Mouse (Mus musculus): Measurements from ENCODE around the gene Glt1d1. TPM values are rescaled to one million over a fixed set of nuclear protein-coding genes. Genes with fewer than 3 reads are reported as not detected.

Gene Glt1d1
- 0.17 TPM in 1 of 2 replicates, not detected in the other for polyA plus RNA-seq (2012; ENCODE audit: insufficient read depth, low replicate concordance)

DNA sequence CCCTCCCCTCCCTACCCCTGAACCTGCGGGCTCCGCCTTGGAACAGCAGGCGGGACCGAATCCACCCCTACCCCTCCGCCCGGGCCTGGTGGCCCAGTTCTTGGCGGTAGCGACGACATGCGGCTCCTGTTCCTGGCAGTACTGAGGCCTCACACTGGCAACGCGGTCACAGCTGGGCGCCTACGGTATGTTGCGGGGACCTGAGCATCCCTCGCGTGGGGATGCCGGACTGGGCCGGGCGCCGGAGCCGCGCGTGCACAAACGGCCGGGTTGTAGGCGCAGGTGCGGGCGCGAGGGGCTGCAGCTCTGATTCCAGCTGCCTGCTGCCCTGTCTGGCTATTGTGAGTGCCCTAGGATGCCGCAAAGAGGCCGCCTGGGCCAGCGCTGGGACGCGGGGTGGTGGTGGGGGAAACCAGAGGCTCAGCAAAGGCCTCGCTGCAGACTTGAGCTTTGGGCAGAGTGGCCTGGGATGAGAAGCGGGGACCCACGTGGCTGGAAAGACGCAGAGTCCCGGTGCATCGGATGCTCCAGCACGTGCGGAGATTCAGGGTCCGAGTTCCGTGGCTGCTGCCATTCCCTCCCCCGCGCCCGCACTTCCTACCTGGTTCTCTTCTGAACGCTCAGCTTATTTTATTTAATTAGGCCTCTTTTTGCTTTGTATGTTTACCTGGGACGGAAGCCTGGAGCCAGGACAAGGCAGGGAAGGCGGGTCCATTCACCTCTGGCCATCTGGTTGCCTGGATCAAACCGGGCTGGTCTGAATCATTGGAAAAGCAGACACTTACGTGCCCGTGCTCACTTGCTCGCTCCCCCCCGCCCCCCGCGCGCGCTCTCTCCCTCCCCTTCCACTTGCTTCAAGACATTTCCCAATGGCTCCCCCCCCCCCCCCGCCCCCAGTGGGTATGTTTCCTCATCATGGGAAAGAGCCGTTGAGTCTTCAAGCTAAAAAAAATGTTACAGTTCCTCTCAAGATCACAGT, at the start of gene Glt1d1, which contains the start of gene Slc15a4:
Gene Glt1d1, plus strand, starts transcription at position 96 of the 979 bp plus-strand sequence.
Gene Slc15a4, minus strand, starts transcription at position 731 of the 979 bp plus-strand sequence.
- peaks cover 31% of the 10 kb centered on the region for H3K9me3 ChIP-seq

DNA sequence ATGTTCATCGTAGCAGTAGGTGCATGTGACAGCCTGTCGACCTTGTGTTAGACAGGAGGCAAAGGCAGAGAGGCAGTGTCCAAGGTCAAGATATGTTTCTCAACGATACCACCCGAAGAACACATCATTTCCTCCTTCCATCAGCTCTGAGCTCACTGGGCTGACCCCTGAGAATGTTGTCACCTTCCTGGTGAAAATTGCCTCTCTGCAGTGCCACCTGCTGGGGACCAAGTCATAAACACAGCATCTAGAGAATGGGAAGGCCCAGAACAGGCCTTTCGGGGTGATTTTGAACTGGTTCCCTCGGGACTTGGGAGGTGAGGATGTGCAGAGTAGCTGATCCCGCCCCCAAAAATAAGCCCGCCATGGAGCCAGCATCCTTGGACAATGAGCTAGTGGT, 48.4 kb upstream of the Glt1d1 start:
- Histone ChIP-seq H3K36me3 (replicated peaks; ENCODE audit: low read length) (no peaks in the 10 kb centered on the region), H3K4me3 (replicated peaks) (peak overlapping the region; percentile 53), H3K4me1 (peaks cover 22% of the 10 kb centered on the region), H3K27me3 (replicated peaks) (peaks cover 4% of the 10 kb centered on the region), H3K9me3 (peaks cover 11% of the 10 kb centered on the region; the same call in 1 of the 2 replicates)
- TF ChIP-seq FLI1 (IDR thresholded peaks at IDR 0.05; ENCODE audit: low read length) (no peak), GATA1 (IDR thresholded peaks at IDR 0.05; ENCODE audit: borderline replicate concordance, low read length) (no peak)

More for the DNA sequence above, at the start of gene Glt1d1, which contains the start of gene Slc15a4:
- Histone ChIP-seq H3K4me1 (peaks cover 7% of the 10 kb centered on the region; the same call in 1 of the 2 replicates), H3K4me3 (replicated peaks) (peak within 1 kb of the TSS; percentile 79), H3K36me3 (replicated peaks; ENCODE audit: low read length) (no peaks in the 10 kb centered on the region), H3K27me3 (replicated peaks) (peaks cover 36% of the 10 kb centered on the region)
- TF ChIP-seq GATA1 (IDR thresholded peaks at IDR 0.05; ENCODE audit: borderline replicate concordance, low read length) (no peak), FLI1 (IDR thresholded peaks at IDR 0.05; ENCODE audit: low read length) (no peak)

DNA sequence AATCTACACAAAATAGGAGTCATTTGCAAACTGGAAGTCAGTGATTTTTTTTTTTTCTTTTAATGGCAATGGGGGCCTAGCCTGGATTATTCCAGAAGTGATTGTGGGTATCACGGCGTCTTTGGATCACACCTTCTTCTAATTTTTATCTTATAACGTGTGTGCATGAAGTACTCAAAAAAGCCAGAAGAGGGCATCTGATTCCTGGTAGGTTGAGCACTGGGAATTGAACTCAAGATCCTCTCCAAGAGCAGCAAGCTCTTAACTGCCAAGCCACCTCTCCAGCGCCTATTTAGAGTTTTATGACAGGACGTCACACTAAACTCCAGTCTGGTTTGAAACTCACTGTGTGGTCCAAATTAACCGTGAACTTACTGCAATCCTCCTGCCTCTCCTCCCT, 44.2 kb upstream of the Glt1d1 start:
- Histone ChIP-seq H3K9me3 (peaks cover 11% of the 10 kb centered on the region; the same call in 1 of the 2 replicates), H3K36me3 (replicated peaks; ENCODE audit: low read length) (peaks cover 32% of the 10 kb centered on the region), H3K4me1 (peaks cover 24% of the 10 kb centered on the region), H3K27me3 (replicated peaks) (no peaks in the 10 kb centered on the region), H3K4me3 (replicated peaks) (no peak overlapping the region)
- no peak for TF ChIP-seq FLI1 (IDR thresholded peaks at IDR 0.05; ENCODE audit: low read length)
- TF ChIP-seq GATA1 (IDR thresholded peaks at IDR 0.05; ENCODE audit: borderline replicate concordance, low read length), result no peak

DNA sequence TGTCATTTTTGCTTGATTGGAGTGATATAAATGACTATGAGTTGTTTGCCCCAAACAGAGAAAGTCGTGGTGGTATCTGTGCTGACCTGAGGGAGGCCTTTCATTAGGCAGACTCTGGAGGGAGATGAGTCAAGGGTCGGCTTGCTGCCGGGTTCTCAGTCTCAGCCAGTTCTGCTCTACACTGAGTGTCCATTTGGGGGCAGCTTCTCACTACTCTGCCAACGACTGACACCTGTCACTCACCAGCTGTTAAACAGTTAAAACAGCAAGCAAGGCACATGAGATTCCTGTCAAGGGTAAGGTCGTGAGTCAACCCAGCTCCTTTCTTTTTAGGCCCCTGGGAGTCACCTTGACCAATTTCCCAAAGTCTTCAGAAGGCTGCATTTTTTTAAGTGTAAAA, 39.7 kb upstream of the Glt1d1 start:
- no peaks in the 10 kb centered on the region for H3K9me3 ChIP-seq
- TF ChIP-seq GATA1 (IDR thresholded peaks at IDR 0.05; ENCODE audit: borderline replicate concordance, low read length) (no peak), FLI1 (IDR thresholded peaks at IDR 0.05; ENCODE audit: low read length) (no peak)
- H3K4me1 ChIP-seq, result peaks cover 32% of the 10 kb centered on the region
- no peak overlapping the region for H3K4me3 ChIP-seq (replicated peaks)
- peaks cover 77% of the 10 kb centered on the region for H3K36me3 ChIP-seq (replicated peaks; ENCODE audit: low read length)
- H3K27me3 ChIP-seq (replicated peaks), result no peaks in the 10 kb centered on the region

DNA sequence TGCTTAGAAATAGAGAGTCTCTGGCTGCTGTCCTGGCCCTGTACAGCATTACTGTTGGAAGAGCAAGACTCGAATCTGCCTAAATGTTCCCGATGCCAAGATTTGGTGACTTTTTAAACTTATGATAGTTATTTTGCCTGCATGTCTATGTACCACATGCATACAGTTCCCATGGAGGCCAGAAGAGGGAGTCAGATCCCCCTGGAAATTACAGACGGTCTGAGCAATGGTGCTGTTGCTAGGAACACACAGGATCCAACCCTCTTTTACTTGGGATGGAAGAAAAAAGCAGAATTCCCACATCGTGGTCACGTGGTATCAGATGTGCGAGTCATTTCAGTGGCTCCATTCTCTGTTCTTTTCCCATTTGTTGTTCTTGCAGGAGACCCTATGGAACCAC, 39.2 kb upstream of the Glt1d1 start:
- no peak for TF ChIP-seq FLI1 (IDR thresholded peaks at IDR 0.05; ENCODE audit: low read length)
- TF ChIP-seq GATA1 (IDR thresholded peaks at IDR 0.05; ENCODE audit: borderline replicate concordance, low read length), result no peak
- no peak overlapping the region for H3K4me3 ChIP-seq (replicated peaks)
- H3K36me3 ChIP-seq (replicated peaks; ENCODE audit: low read length), result peaks cover 82% of the 10 kb centered on the region
- H3K27me3 ChIP-seq (replicated peaks), result no peaks in the 10 kb centered on the region
- H3K9me3 ChIP-seq, result no peaks in the 10 kb centered on the region
- peaks cover 34% of the 10 kb centered on the region for H3K4me1 ChIP-seq

DNA sequence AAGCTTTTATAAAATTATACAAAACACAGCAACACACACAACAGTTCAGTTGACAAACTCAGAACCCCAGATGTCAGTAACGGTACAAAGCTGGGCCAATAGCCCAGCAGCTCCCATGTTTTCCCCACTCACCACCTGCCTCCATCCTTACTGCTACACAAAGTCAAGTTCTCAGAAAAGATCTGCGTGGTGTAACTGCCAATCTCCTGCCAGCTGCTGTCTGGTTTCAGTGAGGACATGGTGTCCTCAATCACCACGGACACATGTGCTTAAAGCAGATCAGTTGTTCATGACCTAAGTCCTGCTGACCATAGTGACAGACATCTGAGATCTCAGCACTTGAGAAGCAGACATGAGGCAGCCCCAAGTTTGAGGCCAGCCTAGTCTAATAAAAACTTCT, 36.4 kb upstream of the Glt1d1 start:
- TF ChIP-seq FLI1 (IDR thresholded peaks at IDR 0.05; ENCODE audit: low read length), result no peak
- no peak for TF ChIP-seq GATA1 (IDR thresholded peaks at IDR 0.05; ENCODE audit: borderline replicate concordance, low read length)
- H3K36me3 ChIP-seq (replicated peaks; ENCODE audit: low read length), result peaks cover 98% of the 10 kb centered on the region

DNA sequence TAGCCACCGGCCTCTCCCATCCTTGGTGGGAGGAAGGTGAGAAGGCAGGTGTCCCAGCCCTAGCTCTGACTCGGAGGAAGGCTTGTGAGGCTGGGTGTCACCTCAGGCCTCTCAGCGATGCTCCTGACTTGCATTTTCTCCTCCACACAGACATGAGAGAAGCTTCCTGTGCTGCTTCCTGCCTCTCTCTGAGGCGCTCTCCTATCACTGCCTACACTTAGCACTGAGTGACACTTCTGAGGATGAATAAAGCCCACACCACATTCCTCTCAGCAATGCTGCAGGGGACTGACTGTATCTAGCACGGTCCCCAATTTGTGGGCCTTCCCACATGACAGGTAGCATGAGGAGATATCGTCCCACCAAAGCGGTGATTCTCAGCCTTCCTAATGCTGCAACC, 35.2 kb upstream of the Glt1d1 start:
- H3K4me1 ChIP-seq, result peaks cover 61% of the 10 kb centered on the region
- peak overlapping the region; percentile 51 for H3K4me3 ChIP-seq (replicated peaks)
- TF ChIP-seq FLI1 (IDR thresholded peaks at IDR 0.05; ENCODE audit: low read length), result no peak
- no peaks in the 10 kb centered on the region for H3K9me3 ChIP-seq
- H3K27me3 ChIP-seq (replicated peaks), result no peaks in the 10 kb centered on the region
- H3K36me3 ChIP-seq (replicated peaks; ENCODE audit: low read length), result peaks cover 99% of the 10 kb centered on the region

More for the DNA sequence above, 36.4 kb upstream of the Glt1d1 start:
- Histone ChIP-seq H3K9me3 (no peaks in the 10 kb centered on the region), H3K4me1 (peaks cover 61% of the 10 kb centered on the region), H3K27me3 (replicated peaks) (no peaks in the 10 kb centered on the region), H3K4me3 (replicated peaks) (no peak overlapping the region)

DNA sequence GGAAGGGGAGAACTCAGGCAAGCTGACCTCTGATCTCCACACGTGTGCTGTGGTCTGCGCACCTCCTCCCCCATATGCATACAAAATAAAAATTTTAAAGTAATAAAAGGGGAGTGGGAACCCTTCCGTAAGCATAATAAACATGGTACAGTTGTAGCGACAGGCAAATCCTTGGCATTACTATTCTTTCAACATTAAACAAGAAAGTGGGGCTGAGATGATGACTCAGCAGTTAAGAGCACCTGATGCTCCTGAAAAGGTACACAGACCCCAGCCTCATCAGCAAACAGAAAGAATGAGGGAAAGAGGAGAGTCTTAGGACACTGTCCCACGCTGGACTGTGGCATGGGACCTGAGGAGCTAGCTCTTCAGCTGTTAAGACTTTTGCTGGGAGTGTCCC, 29.1 kb upstream of the Glt1d1 start:
- Histone ChIP-seq H3K9me3 (no peaks in the 10 kb centered on the region), H3K36me3 (replicated peaks; ENCODE audit: low read length) (peaks cover 99% of the 10 kb centered on the region), H3K4me3 (replicated peaks) (no peak overlapping the region), H3K27me3 (replicated peaks) (no peaks in the 10 kb centered on the region), H3K4me1 (peaks cover 40% of the 10 kb centered on the region)
- no peak for TF ChIP-seq GATA1 (IDR thresholded peaks at IDR 0.05; ENCODE audit: borderline replicate concordance, low read length)
- TF ChIP-seq FLI1 (IDR thresholded peaks at IDR 0.05; ENCODE audit: low read length), result no peak

DNA sequence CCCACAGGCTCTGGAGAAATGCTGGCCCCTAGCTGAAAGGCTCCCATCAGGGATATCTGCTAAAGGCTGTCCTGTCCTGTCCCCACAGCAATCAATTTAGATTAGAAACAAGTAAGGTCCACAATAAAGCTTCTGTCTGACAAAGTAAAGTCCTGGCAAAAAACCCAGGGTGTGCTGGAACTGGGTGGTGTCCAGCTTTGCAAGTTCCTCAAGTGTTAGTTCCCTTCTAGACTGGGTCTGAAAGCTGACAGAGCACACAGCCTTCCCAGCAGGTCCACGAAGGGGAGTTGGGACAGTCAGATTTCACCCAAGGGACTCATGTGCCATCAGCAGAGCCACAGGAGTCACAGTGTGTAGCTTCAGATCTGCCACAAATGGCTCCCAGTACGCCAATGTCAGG, 24.6 kb upstream of the Glt1d1 start:
- peaks cover 60% of the 10 kb centered on the region for H3K4me1 ChIP-seq
- no peak overlapping the region for H3K4me3 ChIP-seq (replicated peaks)
- H3K9me3 ChIP-seq, result no peaks in the 10 kb centered on the region
- H3K27me3 ChIP-seq (replicated peaks), result no peaks in the 10 kb centered on the region
- TF ChIP-seq FLI1 (IDR thresholded peaks at IDR 0.05; ENCODE audit: low read length), result no peak
- no peak for TF ChIP-seq GATA1 (IDR thresholded peaks at IDR 0.05; ENCODE audit: borderline replicate concordance, low read length)
- peaks cover 70% of the 10 kb centered on the region for H3K36me3 ChIP-seq (replicated peaks; ENCODE audit: low read length)

DNA sequence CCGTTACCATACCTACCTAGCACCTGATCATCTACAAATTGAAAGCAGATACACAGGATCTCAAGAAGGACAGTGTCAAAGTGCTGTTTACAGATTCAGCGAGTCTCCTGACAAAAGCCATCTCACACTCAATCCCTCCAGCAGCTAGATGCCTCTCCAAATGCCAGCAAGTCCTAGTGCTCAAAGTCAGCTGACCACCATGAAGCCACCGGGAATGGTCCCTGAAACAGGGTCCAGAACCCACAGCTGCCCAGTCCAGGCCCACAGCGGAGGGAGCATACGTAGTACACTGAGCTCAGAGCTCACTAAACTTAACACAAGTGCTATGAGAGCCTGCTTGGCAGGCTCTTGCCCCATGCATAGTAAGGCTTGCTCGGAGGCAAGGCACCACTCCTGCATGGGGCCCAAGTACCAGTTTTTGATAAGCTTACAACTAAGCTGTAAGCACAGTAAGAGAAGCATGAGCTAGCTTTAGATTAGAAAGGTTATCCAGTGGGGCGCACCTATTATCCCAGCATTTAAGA, 22.8 kb upstream of the Glt1d1 start:
- Histone ChIP-seq H3K36me3 (replicated peaks; ENCODE audit: low read length) (peaks cover 60% of the 10 kb centered on the region), H3K4me1 (peaks cover 72% of the 10 kb centered on the region), H3K9me3 (no peaks in the 10 kb centered on the region), H3K27me3 (replicated peaks) (no peaks in the 10 kb centered on the region), H3K4me3 (replicated peaks) (peak overlapping the region; percentile 54)
- no peak for TF ChIP-seq FLI1 (IDR thresholded peaks at IDR 0.05; ENCODE audit: low read length)
- no peak for TF ChIP-seq GATA1 (IDR thresholded peaks at IDR 0.05; ENCODE audit: borderline replicate concordance, low read length)

Data from megakaryocyte, embryonic 14.5 days (primary cell).